Mouse (Mus musculus) central nervous system, embryonic 11.5 days (tissue): Measurements from ENCODE around the gene Ptk7. TPM values are rescaled to one million over a fixed set of nuclear protein-coding genes. Genes with fewer than 3 reads are reported as not detected.

Experiments used
- polyA plus RNA-seq: library from polyadenylated mRNA; depleted of rRNA; stranded (reverse); fragments of >200 nt; gene quantifications from 2 replicates; pipeline ENCODE4 v1.2.3, GENCODE M21; 2012; rRNA removed

Ptk7 gene
- 40.7 and 60.1 TPM in 2 replicates for polyA plus RNA-seq

DNA sequence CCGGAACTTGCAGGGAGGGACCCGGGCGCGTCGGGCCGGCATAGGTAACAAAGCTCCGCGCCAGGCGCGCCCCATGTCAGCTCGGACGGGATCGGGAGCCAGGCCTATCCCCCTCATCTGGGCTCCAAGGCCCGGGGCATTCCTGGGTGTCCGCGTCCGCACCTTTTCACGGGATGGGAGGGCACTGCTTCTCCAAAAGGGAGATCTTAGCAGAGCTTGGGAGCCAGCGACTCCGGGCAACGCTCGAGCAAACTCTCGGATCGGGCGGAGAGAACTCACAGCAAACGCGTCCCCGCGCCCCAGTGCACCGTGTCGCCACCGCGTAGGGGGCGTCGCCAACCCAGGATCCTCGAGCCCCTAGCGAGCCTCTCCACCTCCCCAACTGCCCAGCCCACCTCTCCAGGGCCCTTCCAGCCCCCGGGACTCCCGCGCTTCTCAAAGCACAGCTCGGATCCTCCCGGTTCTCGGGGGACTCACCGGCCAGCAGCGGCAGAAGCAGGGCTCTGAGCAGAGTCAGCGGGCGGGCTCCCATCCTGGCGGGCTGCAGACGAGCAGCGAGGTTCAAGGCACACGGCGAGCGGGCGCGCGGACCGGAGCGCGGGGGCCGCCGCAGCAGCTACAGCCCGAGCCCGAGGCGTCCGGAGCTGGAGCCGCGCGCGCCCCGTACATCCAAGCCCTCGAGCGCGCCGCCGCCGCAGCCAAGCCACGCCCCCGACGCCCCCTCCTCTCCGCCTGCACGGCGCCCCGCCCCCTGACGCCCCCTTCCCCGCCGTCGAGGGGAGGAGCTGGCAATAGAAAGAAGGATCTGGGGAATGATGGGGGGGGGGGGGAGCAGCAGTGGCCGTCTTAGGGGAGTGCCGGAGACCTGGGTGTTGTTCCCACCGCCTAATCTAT lies at the start of gene Ptk7:
Ptk7 (minus strand) TSS at position 714 of the 894 bp plus-strand sequence.

DNA sequence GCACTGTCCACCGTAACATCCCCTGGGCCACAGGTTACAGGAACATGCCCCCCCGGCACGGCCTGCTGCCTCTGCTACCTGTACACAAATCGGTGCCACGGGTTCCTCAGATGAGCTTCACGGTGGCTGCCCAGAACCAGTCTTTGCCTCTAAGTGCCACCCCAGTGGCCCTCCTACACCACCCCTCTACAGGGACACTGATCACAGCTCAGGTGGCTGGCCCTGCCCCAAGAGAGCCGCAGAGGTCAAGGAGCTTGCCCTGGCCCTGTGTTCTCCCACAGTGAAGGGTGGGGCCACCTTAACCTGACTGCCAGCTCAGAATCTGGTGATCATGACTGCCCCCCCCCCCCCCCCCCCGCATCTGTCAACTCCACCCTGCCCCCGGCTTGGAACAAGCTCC lies 49.1 kb upstream of the Ptk7 start, which contains the start of gene Mea1:
Mea1 (plus strand) TSS at position 378 of the 400 bp plus-strand sequence.

DNA sequence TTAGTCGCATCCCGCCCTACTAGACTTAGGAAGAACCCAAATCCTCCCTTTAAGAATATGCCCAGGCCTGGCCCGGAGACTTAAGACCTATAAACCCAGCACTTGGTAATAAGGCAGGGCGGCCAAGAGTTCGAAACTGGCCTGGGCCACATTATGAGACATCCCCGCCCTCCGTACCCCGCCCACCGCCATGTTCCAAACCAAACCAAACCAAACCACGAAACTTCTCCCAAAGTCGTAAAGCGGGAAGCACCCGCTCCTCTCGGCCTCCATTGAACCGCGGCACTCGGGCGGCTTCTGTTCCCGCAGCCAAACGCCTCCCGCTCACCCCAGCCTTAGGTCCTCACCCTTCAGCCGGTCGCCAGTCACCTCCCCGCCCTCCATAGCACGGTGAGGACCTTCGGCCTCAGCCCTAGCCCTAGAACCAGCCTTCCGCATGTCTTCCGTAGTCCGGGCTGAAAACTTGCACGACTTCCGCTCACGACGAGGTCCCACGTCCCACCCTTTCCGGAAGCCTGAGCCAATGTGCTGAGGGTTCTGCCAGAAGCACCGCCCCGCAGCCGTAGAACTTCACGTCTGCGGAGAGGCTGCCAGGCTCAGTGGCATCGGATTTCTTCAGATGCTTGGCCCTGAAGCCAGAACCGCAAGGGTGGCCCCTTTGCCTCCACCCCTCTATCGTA lies 44.7 kb upstream of the Ptk7 start, which contains the start of gene Rrp36:
Rrp36 (minus strand) TSS at position 503 of the 680 bp plus-strand sequence.

DNA sequence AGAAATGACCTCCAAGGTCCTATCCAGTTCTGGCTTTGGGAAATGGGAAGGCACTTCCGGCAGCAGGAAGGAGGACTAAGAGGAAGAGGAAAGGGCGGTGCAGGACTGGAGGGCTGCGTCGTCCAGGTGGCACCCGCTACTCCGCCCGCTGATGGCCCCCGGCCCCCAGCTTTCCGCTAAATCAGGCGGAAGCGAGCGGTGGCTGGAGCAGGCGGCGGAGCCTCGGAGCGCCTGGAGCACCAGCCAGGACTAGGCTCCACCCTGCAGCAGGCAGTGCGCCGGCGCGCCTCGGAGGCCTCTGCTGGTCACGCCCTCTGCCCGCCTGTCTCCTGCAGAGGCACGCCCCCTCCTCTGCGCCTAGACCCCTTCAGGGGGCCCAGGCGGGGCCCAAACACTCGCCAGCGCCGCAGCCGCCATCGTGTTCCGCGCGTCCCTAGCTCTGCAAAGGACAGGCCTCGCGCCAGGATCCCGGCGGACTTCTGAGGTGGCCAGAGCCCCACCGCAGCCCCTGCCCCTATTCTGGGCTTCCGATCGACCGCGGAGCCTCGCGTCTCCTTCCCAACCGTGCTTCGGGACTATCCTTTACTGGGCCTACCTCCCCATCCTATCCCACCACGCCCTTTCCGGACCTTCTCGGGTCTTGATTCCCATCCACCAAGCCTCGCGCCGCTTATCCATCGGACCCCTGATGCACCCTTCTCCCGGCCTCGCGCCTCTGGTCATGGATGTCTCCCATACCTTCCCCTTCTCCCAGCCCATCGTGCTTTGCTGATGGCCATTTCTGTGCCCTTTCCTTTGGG lies 21.1 kb upstream of the Ptk7 start, which contains the start of gene Cul7:
Cul7 (plus strand) TSS at position 106 of the 800 bp plus-strand sequence.

DNA sequence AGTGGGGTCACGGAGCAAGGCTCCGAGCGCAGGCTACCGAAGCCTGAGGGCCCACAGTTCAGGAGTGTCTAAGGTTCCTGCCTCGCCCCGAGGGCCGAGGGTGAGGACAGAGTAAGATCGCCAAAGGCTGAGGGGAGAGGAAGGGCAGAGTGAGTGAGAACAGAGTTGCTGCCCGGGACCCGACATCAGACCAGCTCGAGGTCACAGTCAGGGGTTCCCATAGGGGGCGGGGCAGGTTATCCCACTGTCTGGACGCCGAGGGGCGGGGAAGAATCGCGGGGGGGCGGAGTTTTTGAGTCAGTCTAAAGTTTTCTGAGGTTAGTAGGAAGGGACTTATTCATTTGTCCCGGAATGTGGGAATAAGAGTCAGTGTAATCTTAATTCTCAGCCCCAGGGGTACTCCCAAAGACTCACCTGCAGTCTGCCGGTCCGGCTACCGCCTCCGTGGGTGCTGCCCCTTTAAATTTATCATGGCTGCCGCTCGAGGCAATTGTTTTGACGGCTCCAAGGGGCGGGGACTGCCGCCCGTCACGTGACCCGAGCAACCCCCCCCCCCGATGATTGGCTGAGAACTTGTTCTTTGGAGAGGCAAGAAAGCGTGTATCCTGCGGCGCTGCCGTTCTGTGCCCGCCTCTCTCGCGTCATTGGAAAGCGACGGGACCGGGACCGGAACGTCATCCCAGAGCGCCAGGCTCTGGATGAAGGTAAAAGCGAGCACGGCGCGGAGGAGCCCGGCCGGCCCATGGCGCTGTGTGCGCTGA lies 16.4 kb upstream of the Ptk7 start, which contains the start of the genes Klc4 and Mrpl2:
Klc4 (minus strand) TSS at position 462 of the 761 bp plus-strand sequence.
Mrpl2 (plus strand) TSS at position 669 of the 761 bp plus-strand sequence.

DNA sequence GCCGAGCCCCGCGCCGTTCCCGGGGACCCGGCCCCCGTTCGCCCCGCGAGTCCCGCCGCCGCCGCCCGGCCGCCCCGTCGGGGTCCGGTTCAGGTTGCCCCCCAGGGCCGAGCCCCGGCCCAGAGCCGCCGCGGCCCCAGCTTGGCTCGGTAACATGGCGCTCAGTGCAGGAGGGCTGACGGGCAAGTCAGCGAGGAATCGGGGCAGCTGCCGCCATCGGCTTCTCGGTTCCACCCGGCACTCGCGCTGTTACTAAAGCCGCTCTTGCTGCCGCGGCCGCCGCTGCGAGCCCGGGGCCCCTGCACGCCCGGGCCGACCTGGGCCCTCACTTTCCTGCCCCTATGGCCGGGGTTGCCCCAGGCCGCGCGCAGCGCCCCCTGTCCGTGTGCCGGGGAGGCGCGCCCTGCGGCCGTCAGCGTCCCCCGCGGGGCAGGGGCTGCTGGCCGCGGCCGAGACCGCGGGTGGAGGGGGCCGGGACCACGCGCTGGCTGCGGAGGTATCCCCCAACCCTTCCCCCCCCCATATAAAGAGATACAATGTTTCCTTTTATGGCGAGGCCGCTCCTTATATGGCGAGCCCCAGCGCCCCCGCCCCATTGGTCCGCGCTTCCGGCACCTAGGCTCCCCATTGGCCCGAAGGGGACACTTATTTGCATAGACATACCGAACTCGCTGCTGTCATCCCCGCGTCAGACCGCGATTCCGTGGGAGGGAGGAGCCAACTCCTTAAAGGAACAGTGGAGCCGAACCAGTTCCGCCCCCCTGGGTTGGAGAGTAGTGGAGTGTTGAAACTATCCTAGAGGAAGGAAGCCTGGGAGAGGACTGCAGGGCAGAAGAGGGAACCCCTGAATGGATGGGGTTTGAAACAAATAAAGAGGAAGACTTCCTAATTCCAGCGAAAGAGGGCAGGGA lies 73.4 kb downstream of the Ptk7 start, which contains the start of gene Srf:
Srf (minus strand) TSS at position 503 of the 911 bp plus-strand sequence.

DNA sequence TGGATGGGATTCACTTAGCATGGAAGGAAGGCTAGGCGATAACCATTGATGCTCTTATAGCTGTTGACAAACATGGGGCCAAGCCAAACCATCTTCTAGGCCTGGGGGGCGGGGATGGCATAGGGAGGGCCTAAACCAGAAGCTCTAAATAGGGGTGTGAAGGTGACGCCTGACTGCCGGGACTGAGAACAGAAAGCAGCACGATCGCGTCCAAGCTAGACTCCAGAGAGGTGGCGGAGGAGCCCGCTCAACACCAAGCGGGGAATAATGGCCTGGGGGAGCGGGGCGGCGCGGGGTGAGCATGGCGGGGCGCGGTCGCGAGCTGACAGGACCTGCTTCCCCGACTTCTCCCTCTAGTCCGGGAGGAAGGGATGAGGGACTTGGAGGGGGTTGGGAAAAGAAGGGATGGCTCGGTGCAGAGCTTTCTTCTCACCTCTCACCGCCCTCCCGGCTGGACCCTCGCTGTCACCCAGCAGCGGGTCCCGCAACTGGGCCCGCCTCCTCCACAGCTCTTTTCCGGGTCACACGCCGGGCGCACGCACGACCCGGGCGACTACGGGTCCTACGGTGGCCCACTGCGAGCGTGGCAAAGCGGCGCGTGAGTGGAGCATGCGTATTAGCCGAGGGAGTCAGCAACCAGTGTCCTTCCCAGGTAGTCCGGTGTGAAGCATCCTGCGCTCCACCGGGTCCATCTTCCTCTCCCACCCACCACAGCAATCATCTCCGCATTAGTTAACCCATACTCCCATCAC lies 83.3 kb downstream of the Ptk7 start, which contains the start of gene Cul9:
Cul9 (minus strand) TSS at position 576 of the 752 bp plus-strand sequence.

Other genes with a start within 250 kb of the Ptk7 start
- gene Zfp318, start 245.8 kb downstream of the Ptk7 start, polyA plus RNA-seq: 25.5 and 40.6 TPM in 2 replicates
- 2.4 and 2.9 TPM in 2 replicates for gene Crip3, start 200.6 kb downstream of the Ptk7 start, polyA plus RNA-seq
- gene Slc22a7, start 191.0 kb downstream of the Ptk7 start, polyA plus RNA-seq: 0.05 TPM in 1 of 2 replicates, not detected in the other
- 8.5 and 13.5 TPM in 2 replicates for gene Ttbk1, start 141.8 kb downstream of the Ptk7 start, polyA plus RNA-seq
- gene Dnph1, start 132.8 kb downstream of the Ptk7 start, polyA plus RNA-seq: 48.0 and 86.4 TPM in 2 replicates
- 16.7 and 24.6 TPM in 2 replicates for gene Cul9, start 83.1 kb downstream of the Ptk7 start, polyA plus RNA-seq
- 34.7 and 64.2 TPM in 2 replicates for gene Srf, start 73.3 kb downstream of the Ptk7 start, polyA plus RNA-seq
- 25.8 and 35.8 TPM in 2 replicates for gene Klc4, start 16.5 kb upstream of the Ptk7 start, polyA plus RNA-seq
- gene Mrpl2, start 16.7 kb upstream of the Ptk7 start, polyA plus RNA-seq: 63.5 and 65.5 TPM in 2 replicates
- gene Cul7, start 20.8 kb upstream of the Ptk7 start, polyA plus RNA-seq: 89.0 and 89.5 TPM in 2 replicates
- gene Rrp36, start 44.8 kb upstream of the Ptk7 start, polyA plus RNA-seq: 43.1 and 50.9 TPM in 2 replicates
- 117 and 118 TPM in 2 replicates for gene Mea1, start 49.3 kb upstream of the Ptk7 start, polyA plus RNA-seq
- gene Klhdc3, start 51.4 kb upstream of the Ptk7 start, polyA plus RNA-seq: 94.0 and 115 TPM in 2 replicates
- 106 and 117 TPM in 2 replicates for gene Ppp2r5d, start 75.6 kb upstream of the Ptk7 start, polyA plus RNA-seq
- gene Pex6, start 82.0 kb upstream of the Ptk7 start, polyA plus RNA-seq: 33.4 and 35.8 TPM in 2 replicates
- gene Gnmt, start 99.7 kb upstream of the Ptk7 start, polyA plus RNA-seq: 0.88 and 1.5 TPM in 2 replicates
- gene Cnpy3, start 122.7 kb upstream of the Ptk7 start, polyA plus RNA-seq: 45.3 and 56.8 TPM in 2 replicates
- 0.16 and 0.22 TPM in 2 replicates for gene Ptcra, start 134.2 kb upstream of the Ptk7 start, polyA plus RNA-seq
- gene 2310039H08Rik, start 143.1 kb upstream of the Ptk7 start, polyA plus RNA-seq: 39.4 and 41.2 TPM in 2 replicates
- gene Rpl7l1, start 153.2 kb upstream of the Ptk7 start, polyA plus RNA-seq: 145 and 156 TPM in 2 replicates
- gene Bicral, start 229.0 kb upstream of the Ptk7 start, polyA plus RNA-seq: 7.2 and 11.8 TPM in 2 replicates